Mouse (Mus musculus): ENCODE measurements around the gene Cfap300.

DNA sequence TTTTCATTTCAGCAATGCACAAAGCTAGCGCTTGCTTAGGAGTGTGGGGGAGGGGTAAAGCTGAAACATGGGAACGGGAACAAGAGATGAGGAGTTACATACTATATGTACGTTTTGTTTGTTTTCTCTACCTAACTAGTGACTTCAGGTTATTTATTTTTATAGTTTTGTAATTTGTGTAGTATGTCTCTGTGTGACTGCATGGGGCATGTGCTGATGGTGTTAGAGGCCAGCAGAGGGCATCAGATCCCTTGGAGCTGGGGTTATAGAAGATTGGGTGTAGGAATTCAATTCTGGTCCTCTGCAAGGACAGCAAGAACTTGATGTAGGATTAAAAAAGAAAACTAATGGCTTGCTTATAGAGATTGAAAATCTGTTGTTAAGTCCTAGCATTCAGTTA is 64.1 kb downstream of the Cfap300 start:
- TF ChIP-seq CTCF (IDR thresholded peaks at IDR 0.05 in 2 of 3, conservative IDR thresholded peaks at IDR 0.05 in 1 of 3; ENCODE audit: control insufficient read depth in 1 of 3, insufficient read depth in 1 of 3, low read depth in 2 of 3, low read length in 3 of 3, poor library complexity in 1 of 3, severe bottlenecking in 1 of 3): peak in 2 of 3 experiments; percentile 41 to 51; a peak in 5 of 6 replicates
- TF ChIP-seq SMC3 (IDR thresholded peaks at IDR 0.05; ENCODE audit: low read depth, low read length): peak; percentile 49
- no peak for TF ChIP-seq ZKSCAN1 (IDR thresholded peaks at IDR 0.05; ENCODE audit: low read depth, low read length)
- no peak for TF ChIP-seq POLR2A (IDR thresholded peaks at IDR 0.05; ENCODE audit: control insufficient read depth in 1 of 2, insufficient read depth in 1 of 2, low read depth in 1 of 2, low read length in 2 of 2, poor library complexity in 1 of 2)
